Mouse (Mus musculus) hindlimb bud, embryonic 11.5 days (tissue): ENCODE measurements around the gene Ints6.
"Not testable (repeated sequence)": the region's sequence is repeated elsewhere in the genome, so short reads cannot be mapped to it uniquely, and the experiment has no call there.

Experiments used
- DNase-seq: peaks from one replicate; pipeline ENCODE4 v3.0.0-alpha.2; 2012; ENCODE audit warnings: low read depth, low spot score; ENCODE audit errors: extremely low spot score

Ints6 gene

DNA sequence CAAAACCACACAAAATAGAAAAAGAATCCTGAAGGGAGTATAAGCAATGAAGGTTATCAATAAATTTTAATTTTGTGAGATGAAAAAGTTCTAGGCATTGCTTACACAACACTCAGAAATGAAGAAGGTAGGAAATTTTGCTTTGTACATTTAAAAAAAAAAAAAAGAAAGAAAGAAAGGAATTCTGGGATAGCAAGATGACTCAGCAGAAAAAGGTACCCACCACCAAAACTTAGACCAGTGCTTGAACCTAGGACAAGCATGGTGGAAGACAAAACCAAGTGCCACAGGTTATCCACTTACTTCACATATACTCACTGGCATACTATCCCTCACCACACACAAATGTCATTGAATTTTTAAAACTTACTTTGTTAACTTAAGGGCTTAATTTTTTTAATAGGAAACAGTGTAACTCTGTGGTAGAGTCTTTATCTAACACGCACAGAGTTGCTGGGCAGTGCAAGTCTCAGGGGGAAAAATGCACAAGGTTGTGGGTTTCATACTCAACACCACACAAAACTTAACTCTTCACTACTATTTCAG, 5.8 kb downstream of the Ints6 start:
- DNase-seq: no peak

GRCm38 (mm10) chr14:62751479-62751878, 9.5 kb downstream of the Ints6 start:
- no peak for DNase-seq

- DNase-seq: no peak
These were observed 25.3 kb downstream of the Ints6 start for GRCm38 (mm10) chr14:62735646-62736045.

GRCm38 (mm10) chr14:62733666-62734065, 27.3 kb downstream of the Ints6 start:
- DNase-seq: no peak

DNA sequence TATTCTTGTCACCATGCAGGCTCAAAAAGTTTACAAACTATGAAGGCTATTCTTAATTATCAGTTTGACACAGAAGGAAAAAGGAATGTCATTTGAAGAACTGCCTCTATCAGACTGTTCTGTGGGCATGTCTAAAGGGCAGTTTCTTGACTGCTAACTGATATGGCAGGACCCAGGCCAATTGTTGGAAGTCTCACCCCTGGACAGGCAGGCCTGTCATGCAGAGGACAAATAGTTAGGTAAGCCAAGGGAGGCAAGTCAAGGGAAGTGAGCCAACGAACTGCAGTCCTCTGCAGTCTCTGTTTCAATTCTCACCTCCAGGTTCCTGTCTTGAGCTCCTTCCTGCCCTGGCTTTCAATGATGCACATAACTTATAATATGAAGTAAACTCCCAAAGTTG, 29.1 kb downstream of the Ints6 start:
- no peak for DNase-seq

- no peak for DNase-seq
These were observed 36.4 kb downstream of the Ints6 start for GRCm38 (mm10) chr14:62724560-62724959.

DNA sequence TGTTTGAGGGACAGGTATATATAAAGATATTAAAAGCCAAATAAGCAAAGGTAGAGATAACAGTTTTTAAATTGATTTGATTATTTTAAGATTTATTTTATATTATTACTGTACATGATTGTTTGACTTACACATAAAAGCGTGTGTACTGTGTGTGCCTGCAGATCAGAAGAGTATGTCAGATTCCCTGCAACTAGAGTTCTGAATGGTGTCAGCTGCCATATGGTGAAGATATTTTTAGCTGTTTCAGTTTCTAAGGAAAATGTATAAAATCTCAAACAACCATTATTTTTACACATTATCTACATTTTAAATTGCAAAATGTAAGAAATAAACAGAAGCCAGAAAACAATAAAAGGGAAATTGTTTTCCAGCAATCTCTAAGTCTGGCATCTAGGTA, 39.3 kb downstream of the Ints6 start:
- no peak for DNase-seq

- no peak for DNase-seq
These were observed 42.8 kb downstream of the Ints6 start for GRCm38 (mm10) chr14:62718161-62718560.

DNA sequence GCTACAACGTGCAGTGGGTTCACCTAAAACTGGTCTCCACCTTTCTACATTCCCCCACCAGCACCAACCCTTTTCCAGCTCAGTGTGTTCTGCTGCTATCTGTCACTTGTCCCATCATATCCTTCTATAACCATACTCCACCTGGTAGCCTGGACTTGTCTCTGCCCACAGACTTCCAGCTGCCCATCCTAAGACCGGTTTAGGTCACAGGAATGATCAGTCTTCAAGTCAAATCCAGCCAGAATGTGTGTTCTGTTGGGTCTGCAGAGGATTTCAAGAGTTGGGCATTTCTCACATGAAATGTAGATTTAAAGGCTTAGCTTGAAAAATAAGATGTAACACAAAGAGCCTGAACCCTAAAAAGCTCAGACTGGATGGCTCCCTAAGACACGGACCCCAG, 87.3 kb downstream of the Ints6 start:
- no peak for DNase-seq

DNA sequence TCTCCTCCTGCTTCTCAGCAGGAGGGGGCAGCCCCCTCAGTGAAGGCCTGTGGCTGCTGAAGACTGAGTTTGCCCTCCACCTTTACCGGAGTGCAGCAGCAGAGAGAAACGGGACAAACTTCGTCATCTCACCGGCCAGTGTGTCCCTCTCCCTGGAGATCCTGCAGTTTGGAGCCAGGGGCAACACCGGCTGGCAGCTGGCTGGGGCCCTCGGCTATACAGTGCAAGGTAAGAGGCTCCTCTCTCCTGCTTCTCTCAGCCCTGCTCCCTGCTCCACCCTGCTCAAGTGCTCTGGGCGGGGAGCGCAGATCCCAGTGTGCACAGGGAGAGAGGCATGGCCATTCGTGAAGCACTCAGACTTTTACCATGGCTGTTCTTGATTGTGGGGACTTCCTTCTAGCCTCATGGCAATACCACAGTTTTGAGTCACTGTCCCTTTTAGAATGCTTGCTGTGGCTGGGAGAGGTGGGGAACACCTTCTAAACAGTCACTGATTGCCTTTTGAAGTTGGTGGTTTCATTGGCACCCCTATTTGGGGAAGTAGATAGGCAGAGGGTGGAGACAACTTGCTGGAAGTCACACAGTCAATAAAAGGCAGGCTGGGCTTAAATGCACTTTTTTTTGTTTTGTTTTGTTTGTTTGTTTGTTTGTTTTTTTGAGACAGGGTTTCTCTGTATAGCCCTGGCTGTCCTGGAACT, 95.8 kb downstream of the Ints6 start:
- no peak for DNase-seq

GRCm38 (mm10) chr14:62663367-62663766, 97.6 kb downstream of the Ints6 start, which contains the start of gene Serpine3:
TSS of gene Serpine3 (plus strand) at chr14:62663667.
- DNase-seq: no peak

- no peak for DNase-seq
These were observed 98.6 kb downstream of the Ints6 start for GRCm38 (mm10) chr14:62662381-62662780.

- DNase-seq: no peak
These were observed 103.5 kb downstream of the Ints6 start for GRCm38 (mm10) chr14:62657469-62657868.

GRCm38 (mm10) chr14:62655996-62656395, 105.0 kb downstream of the Ints6 start:
- no peak for DNase-seq

DNA sequence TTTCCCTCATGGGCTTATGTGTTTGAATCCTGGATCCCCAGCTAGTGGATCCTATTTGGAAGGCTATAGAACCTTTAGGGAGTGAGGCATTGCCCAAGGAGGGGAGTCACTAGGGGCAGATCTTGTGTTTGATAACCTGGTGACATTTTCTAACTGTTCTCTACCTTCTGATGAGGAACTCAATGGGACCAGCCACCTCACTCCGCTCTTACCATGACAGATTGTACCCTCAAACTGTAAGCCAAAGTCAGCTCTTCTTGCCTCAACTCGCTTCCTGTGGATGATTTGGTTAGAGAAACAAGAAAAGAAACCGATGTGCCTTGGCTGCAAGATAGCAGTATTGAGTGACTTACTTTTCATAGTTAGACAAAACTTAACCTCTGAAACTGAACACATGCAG, 109.2 kb downstream of the Ints6 start:
- no peak for DNase-seq

DNA sequence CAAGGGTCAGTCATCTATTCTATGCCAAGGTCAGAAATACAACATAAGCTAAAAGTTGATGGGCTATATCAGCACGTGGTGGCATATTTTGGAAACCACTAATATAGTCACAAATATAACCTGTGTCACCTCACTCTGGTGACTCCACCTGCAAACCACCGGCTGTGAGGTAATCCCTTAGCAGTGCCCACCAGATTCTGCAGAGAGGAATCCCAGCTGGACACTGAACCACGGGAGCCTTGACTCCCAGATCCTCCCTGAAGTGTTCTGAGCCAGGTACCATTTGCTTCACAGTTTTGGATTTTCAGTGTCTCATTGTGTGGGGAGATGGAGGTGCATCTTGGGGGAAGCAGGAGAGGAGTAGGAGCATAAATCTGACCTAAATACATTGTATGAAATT, 110.6 kb downstream of the Ints6 start:
- no peak for DNase-seq

DNA sequence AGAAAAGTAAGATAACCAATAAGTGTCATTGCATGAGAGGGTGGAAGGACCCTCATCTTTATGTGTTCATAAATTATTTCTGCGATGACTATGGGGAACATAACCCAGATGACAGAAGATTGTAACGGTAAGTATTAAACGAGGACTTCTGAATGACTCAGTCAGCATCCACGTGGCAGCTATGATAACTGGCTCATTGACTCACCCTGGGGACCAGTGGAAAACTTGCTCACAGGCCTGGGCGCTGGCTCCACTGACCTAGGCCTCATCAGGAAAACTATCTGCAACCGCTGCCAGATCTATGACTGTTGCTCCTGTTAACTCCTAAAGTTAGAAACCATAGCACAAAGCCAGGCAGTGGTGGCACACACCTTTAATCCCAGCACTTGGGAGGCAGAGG, 112.6 kb downstream of the Ints6 start:
- no peak for DNase-seq

DNA sequence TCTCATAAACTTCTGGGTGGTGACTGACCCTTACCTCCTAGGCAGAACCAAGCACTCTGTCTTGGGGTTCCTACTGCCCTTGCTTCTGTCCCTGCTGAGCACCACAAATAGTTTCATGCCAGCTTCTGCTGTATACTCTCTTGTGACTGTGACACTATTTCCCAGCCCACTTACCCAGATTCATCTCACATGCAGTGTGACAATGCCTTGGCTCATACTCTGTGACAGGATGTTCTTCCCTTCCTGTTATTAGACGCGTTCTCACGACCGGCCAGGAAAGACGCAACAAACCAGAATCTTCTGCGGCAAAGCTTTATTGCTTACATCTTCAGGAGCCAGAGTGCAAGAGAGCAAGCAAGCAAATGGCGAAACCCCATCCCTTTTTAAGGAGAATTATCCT, 118.6 kb downstream of the Ints6 start:
- not testable (repeated sequence) for DNase-seq

GRCm38 (mm10) chr14:62640396-62640795, 120.6 kb downstream of the Ints6 start:
- no peak for DNase-seq

DNA sequence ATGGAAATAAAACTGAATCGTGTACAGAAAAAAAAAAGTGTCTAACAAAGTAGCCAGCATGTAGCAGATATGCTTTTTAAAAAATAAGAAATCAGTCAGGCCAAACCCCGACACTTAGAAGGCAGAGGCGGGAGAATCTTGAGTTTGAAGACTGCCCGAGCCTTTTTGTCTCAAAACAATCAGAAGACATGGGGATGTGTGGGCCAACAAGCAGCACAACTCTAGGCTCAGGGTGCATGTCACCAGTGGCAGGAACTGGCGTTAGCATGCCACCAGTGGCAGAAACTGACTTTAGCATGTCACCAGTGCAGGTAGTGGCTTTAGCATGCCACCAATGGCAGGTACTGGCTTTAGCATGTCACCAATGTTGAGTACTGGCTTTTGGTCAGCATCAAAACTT, 121.4 kb downstream of the Ints6 start:
- DNase-seq: no peak

GRCm38 (mm10) chr14:62639111-62639510, 121.9 kb downstream of the Ints6 start:
- DNase-seq: no peak

- DNase-seq: no peak
These were observed 122.6 kb downstream of the Ints6 start for GRCm38 (mm10) chr14:62638345-62638702.
